Mouse (Mus musculus): Measurements from ENCODE around the gene Tmem185b. TPM values are rescaled to one million over a fixed set of nuclear protein-coding genes. Genes with fewer than 3 reads are reported as not detected.

The Tmem185b gene
- polyA plus RNA-seq, 1 experiment from 2014 or later = 19.7 TPM

GRCm38 (mm10) chr1:119505951-119506350 lies 20.0 kb upstream of the Tmem185b start:
- 92% methylated on average over 3 of the region's 3 CpGs for WGBS
- ATAC-seq (ENCODE audit: low FRiP score, low read depth) = no peak
- H3K27ac ChIP-seq = no peak overlapping the region

GRCm38 (mm10) chr1:119508548-119508947 lies 17.4 kb upstream of the Tmem185b start:
- peaks cover 7% of the 10 kb centered on the region; the same call in 1 of the 2 replicates for H3K27me3 ChIP-seq (replicated peaks)
- H3K4me2 ChIP-seq (replicated peaks) = no peak overlapping the region
- H3K27ac ChIP-seq = no peak overlapping the region
- H3K4me3 ChIP-seq = no peak overlapping the region
- H3K9me3 ChIP-seq = no peaks in the 10 kb centered on the region
- H3K36me3 ChIP-seq = no peaks in the 10 kb centered on the region
- H3K9ac ChIP-seq = no peak overlapping the region
- no peak for ATAC-seq (ENCODE audit: low FRiP score, low read depth)
- peaks cover 9% of the 10 kb centered on the region for H3K4me1 ChIP-seq
- WGBS = 59% methylated on average over 4 of the region's 4 CpGs

More at GRCm38 (mm10) chr1:119505951-119506350, 20.0 kb upstream of the Tmem185b start:
- Histone ChIP-seq H3K4me2 (replicated peaks) (no peak overlapping the region), H3K27me3 (replicated peaks) (peaks cover 7% of the 10 kb centered on the region; the same call in 1 of the 2 replicates), H3K9ac (no peak overlapping the region), H3K4me1 (peaks cover 19% of the 10 kb centered on the region), H3K9me3 (no peaks in the 10 kb centered on the region), H3K4me3 (no peak overlapping the region), H3K36me3 (no peaks in the 10 kb centered on the region)

- 83% methylated on average over 7 of the region's 7 CpGs for WGBS
- H3K27ac ChIP-seq = no peak overlapping the region
- H3K4me3 ChIP-seq = no peak overlapping the region
- peaks cover 5% of the 10 kb centered on the region for H3K4me1 ChIP-seq
- no peak for ATAC-seq (ENCODE audit: low FRiP score, low read depth)
- no peak overlapping the region for H3K9ac ChIP-seq
- H3K9me3 ChIP-seq = no peaks in the 10 kb centered on the region
- no peak overlapping the region for H3K4me2 ChIP-seq (replicated peaks)
- no peaks in the 10 kb centered on the region for H3K36me3 ChIP-seq
- peaks cover 7% of the 10 kb centered on the region; the same call in 1 of the 2 replicates for H3K27me3 ChIP-seq (replicated peaks)
These were observed 16.5 kb upstream of the Tmem185b start for GRCm38 (mm10) chr1:119509474-119509873.

GRCm38 (mm10) chr1:119510409-119510808 lies 15.6 kb upstream of the Tmem185b start:
- H3K27me3 ChIP-seq (replicated peaks) = peaks cover 7% of the 10 kb centered on the region; the same call in 1 of the 2 replicates
- no peak overlapping the region for H3K9ac ChIP-seq
- no peak for ATAC-seq (ENCODE audit: low FRiP score, low read depth)
- H3K27ac ChIP-seq = no peak overlapping the region
- H3K4me3 ChIP-seq = no peak overlapping the region
- no peaks in the 10 kb centered on the region for H3K9me3 ChIP-seq
- no peak overlapping the region for H3K4me2 ChIP-seq (replicated peaks)
- no peaks in the 10 kb centered on the region for H3K36me3 ChIP-seq
- 68% methylated on average over 9 of the region's 9 CpGs for WGBS
- H3K4me1 ChIP-seq = no peaks in the 10 kb centered on the region

- no peak overlapping the region for H3K4me3 ChIP-seq
- H3K36me3 ChIP-seq = no peaks in the 10 kb centered on the region
- no peaks in the 10 kb centered on the region for H3K9me3 ChIP-seq
- WGBS = 68% methylated on average over 8 of the region's 8 CpGs
- no peak overlapping the region for H3K27ac ChIP-seq
- H3K4me2 ChIP-seq (replicated peaks) = no peak overlapping the region
- no peak for ATAC-seq (ENCODE audit: low FRiP score, low read depth)
- no peak overlapping the region for H3K9ac ChIP-seq
- H3K27me3 ChIP-seq (replicated peaks) = peaks cover 7% of the 10 kb centered on the region; the same call in 1 of the 2 replicates
- H3K4me1 ChIP-seq = no peaks in the 10 kb centered on the region
These were observed 15.1 kb upstream of the Tmem185b start for GRCm38 (mm10) chr1:119510857-119511256.

GRCm38 (mm10) chr1:119518060-119518459 lies 7.9 kb upstream of the Tmem185b start:
- no peak for ATAC-seq (ENCODE audit: low FRiP score, low read depth)
- H3K27me3 ChIP-seq (replicated peaks) = no peaks in the 10 kb centered on the region
- no peak overlapping the region for H3K27ac ChIP-seq
- H3K4me3 ChIP-seq = no peak overlapping the region
- no peak overlapping the region for H3K9ac ChIP-seq
- H3K4me2 ChIP-seq (replicated peaks) = no peak overlapping the region
- H3K36me3 ChIP-seq = no peaks in the 10 kb centered on the region
- 85% methylated on average over 7 of the region's 7 CpGs for WGBS
- H3K9me3 ChIP-seq = no peaks in the 10 kb centered on the region
- H3K4me1 ChIP-seq = no peaks in the 10 kb centered on the region

- no peak for ATAC-seq (ENCODE audit: low FRiP score, low read depth)
- Histone ChIP-seq H3K9me3 (no peaks in the 10 kb centered on the region), H3K4me3 (no peak overlapping the region), H3K27ac (no peak overlapping the region), H3K9ac (no peak overlapping the region), H3K27me3 (replicated peaks) (no peaks in the 10 kb centered on the region), H3K36me3 (no peaks in the 10 kb centered on the region), H3K4me2 (replicated peaks) (no peak overlapping the region), H3K4me1 (no peaks in the 10 kb centered on the region)
These were observed 7.2 kb upstream of the Tmem185b start for GRCm38 (mm10) chr1:119518786-119519185.

- H3K4me2 ChIP-seq (replicated peaks) = no peak overlapping the region
- 0 out of 2 replicates have a peak, but pooled peaks cover under 1% of the 10 kb centered on the region for H3K4me1 ChIP-seq
- no peaks in the 10 kb centered on the region for H3K9me3 ChIP-seq
- H3K9ac ChIP-seq = no peak overlapping the region
- H3K4me3 ChIP-seq = no peak overlapping the region
- H3K36me3 ChIP-seq = no peaks in the 10 kb centered on the region
- ATAC-seq (ENCODE audit: low FRiP score, low read depth) = no peak
- WGBS = 80% methylated on average over 6 of the region's 6 CpGs
- no peaks in the 10 kb centered on the region for H3K27me3 ChIP-seq (replicated peaks)
- no peak overlapping the region for H3K27ac ChIP-seq
These were observed 6.7 kb upstream of the Tmem185b start for GRCm38 (mm10) chr1:119519286-119519685.

GRCm38 (mm10) chr1:119521029-119521428 lies 4.9 kb upstream of the Tmem185b start:
- H3K4me2 ChIP-seq (replicated peaks) = no peak overlapping the region
- no peak overlapping the region for H3K4me3 ChIP-seq
- no peaks in the 10 kb centered on the region for H3K9me3 ChIP-seq
- no peak overlapping the region for H3K27ac ChIP-seq
- no peaks in the 10 kb centered on the region for H3K27me3 ChIP-seq (replicated peaks)
- H3K9ac ChIP-seq = no peak overlapping the region
- H3K36me3 ChIP-seq = no peaks in the 10 kb centered on the region
- WGBS = 37% methylated on average over 2 of the region's 2 CpGs
- no peak for ATAC-seq (ENCODE audit: low FRiP score, low read depth)
- peaks cover 14% of the 10 kb centered on the region for H3K4me1 ChIP-seq

GRCm38 (mm10) chr1:119521681-119522080 lies 4.3 kb upstream of the Tmem185b start:
- no peak for ATAC-seq (ENCODE audit: low FRiP score, low read depth)
- Histone ChIP-seq H3K4me3 (no peak overlapping the region), H3K9me3 (no peaks in the 10 kb centered on the region), H3K4me1 (peaks cover 19% of the 10 kb centered on the region), H3K27ac (no peak overlapping the region), H3K4me2 (replicated peaks) (no peak overlapping the region), H3K9ac (no peak overlapping the region), H3K27me3 (replicated peaks) (no peaks in the 10 kb centered on the region), H3K36me3 (no peaks in the 10 kb centered on the region)
- 82% methylated on average over 7 of the region's 7 CpGs for WGBS

- Histone ChIP-seq H3K9me3 (peaks cover 5% of the 10 kb centered on the region; the same call in 1 of the 2 replicates), H3K36me3 (peaks cover 10% of the 10 kb centered on the region), H3K4me1 (peaks cover 22% of the 10 kb centered on the region), H3K27me3 (replicated peaks) (no peaks in the 10 kb centered on the region), H3K9ac (no peak overlapping the region), H3K4me2 (replicated peaks) (no peak overlapping the region), H3K4me3 (no peak overlapping the region), H3K27ac (no peak overlapping the region)
- 84% methylated on average over 4 of the region's 4 CpGs for WGBS
- no peak for ATAC-seq (ENCODE audit: low FRiP score, low read depth)
These were observed 3.2 kb upstream of the Tmem185b start for GRCm38 (mm10) chr1:119522726-119523125.

GRCm38 (mm10) chr1:119523369-119523768 lies 2.6 kb upstream of the Tmem185b start:
- no peak overlapping the region for H3K27ac ChIP-seq

GRCm38 (mm10) chr1:119523826-119524225 lies 2.1 kb upstream of the Tmem185b start:
- WGBS = 94% methylated on average over 7 of the region's 7 CpGs
- Histone ChIP-seq H3K27me3 (replicated peaks) (no peaks in the 10 kb centered on the region), H3K9ac (no peak overlapping the region), H3K4me2 (replicated peaks) (no peak overlapping the region), H3K36me3 (peaks cover 19% of the 10 kb centered on the region), H3K27ac (no peak overlapping the region), H3K4me1 (peaks cover 22% of the 10 kb centered on the region), H3K9me3 (peaks cover 9% of the 10 kb centered on the region; the same call in 1 of the 2 replicates), H3K4me3 (no peak overlapping the region)
- no peak for ATAC-seq (ENCODE audit: low FRiP score, low read depth)

More at GRCm38 (mm10) chr1:119523369-119523768, 2.6 kb upstream of the Tmem185b start:
- Histone ChIP-seq H3K36me3 (peaks cover 15% of the 10 kb centered on the region), H3K4me2 (replicated peaks) (no peak overlapping the region), H3K4me1 (peaks cover 22% of the 10 kb centered on the region), H3K9me3 (peaks cover 8% of the 10 kb centered on the region; the same call in 1 of the 2 replicates), H3K9ac (no peak overlapping the region), H3K27me3 (replicated peaks) (no peaks in the 10 kb centered on the region), H3K4me3 (no peak overlapping the region)
- WGBS = 86% methylated on average over 7 of the region's 7 CpGs
- no peak for ATAC-seq (ENCODE audit: low FRiP score, low read depth)
